Mouse (Mus musculus) embryonic fibroblast, embryonic 13.5 days (primary cell): Measurements from ENCODE around the gene Dlk2.

ENCODE experiments used
- CTCF ChIP-seq: IDR thresholded peaks from 2 replicates; pipeline ENCODE4 v1.5.1; 2011; ENCODE audit warnings: mild to moderate bottlenecking, control low read depth, low read length, moderate library complexity, borderline replicate concordance; ENCODE audit not compliant: insufficient read depth
- POLR2A ChIP-seq: IDR thresholded peaks from 2 replicates; pipeline ENCODE4 v1.6.1; 2011; ENCODE audit warnings: low read depth, mild to moderate bottlenecking, control low read depth, low read length, moderate library complexity

GRCm38 (mm10) chr17:46285407-46285806 is 11.8 kb upstream of the Dlk2 start:
- TF ChIP-seq POLR2A (no peak), CTCF (no peak)
